Mouse (Mus musculus) liver, embryonic 18 days (tissue): ENCODE data around the gene Spx. TPM values are rescaled to one million over a fixed set of nuclear protein-coding genes. Genes with fewer than 3 reads are reported as not detected.

Experiments used
- polyA plus RNA-seq: library from polyadenylated mRNA; depleted of rRNA; stranded (reverse); fragments of >200 nt; gene quantifications from 2 replicates; pipeline ENCODE4 v1.2.3, GENCODE M21; 2012; rRNA removed

Gene Spx
- polyA plus RNA-seq = 0.28 and 0.31 TPM in 2 replicates

DNA sequence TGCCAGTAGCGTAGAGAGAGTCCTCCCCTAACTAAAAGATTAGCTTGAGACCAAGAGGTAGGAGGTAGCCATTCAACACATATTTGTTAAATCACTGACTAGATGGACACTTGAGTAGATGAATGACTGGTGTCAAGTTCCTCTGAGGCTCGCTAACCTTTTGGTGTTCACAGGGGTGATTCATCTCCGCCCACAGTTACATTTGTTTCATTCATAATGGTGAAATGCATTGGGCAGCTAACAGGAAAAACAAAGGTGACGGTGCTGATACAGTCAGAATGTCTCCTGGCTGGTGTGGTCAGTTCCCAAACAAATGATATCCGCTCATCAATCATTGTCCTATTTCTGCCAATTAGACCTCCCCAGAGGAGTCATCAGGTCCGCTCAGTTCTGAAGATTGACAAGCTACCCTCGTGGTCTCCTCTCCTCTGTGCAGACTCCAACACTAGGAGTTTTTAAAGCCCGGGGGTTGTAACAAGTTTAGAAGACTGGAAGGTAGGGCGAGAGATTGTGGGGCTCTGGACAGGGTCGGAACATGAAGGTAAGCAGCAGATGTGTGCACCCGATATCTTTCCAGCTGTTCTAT is at the start of gene Spx:
TSS of gene Spx (plus strand) at position 536 of the 586 bp plus-strand sequence.

DNA sequence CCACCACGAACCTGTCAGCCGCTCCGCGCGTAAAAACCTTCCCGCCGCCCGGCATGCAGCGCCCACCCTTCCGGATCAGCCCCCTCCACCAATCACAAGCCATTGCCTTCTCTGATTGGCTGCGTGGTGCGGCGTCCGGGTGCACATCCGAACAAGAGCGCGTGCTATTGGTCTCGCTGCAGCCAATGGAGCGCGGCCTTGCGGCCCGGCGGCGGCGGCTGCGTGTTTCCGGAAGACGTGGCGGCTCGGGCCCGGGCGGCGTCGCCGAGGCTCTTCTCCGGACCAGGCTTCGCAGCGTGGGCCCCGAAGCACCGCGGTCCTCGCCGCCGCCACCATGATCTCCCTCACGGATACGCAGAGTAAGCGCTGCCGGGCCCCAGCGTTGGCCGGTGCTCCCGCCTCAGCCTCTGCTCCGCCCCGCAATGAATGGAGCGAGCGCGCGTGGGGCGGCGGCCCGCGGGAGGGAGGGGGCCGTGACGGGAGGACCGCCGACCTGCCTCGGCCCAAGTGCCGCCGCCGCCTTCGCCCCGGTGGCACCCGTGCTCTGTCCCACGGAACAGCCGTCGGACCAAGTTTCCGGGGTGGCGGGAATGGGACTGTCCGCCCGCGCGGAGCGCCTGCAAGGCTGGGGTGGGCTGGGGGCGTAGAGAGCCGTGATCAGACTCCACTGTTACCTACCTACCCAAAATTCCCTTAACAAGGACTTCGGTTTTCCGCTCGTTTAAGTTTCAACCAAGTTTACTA is 26.1 kb upstream of the Spx start, which contains the start of the genes Recql and Golt1b:
TSS of gene Recql (minus strand) at position 77 of the 744 bp plus-strand sequence.
TSS of gene Golt1b (plus strand) at position 211 of the 744 bp plus-strand sequence.

Other genes with a start within 250 kb of the Spx start
- not detected in 2 replicates for gene Slco1a6, start 204.9 kb upstream of the Spx start, polyA plus RNA-seq
- 0.47 TPM in 1 of 2 replicates, not detected in the other for gene Iapp, start 115.0 kb upstream of the Spx start, polyA plus RNA-seq
- not detected in 2 replicates for gene Slco1a5, start 90.5 kb upstream of the Spx start, polyA plus RNA-seq
- 4.6 and 4.8 TPM in 2 replicates for gene Pyroxd1, start 67.8 kb upstream of the Spx start, polyA plus RNA-seq
- gene Recql, start 26.4 kb upstream of the Spx start, polyA plus RNA-seq = 6.2 and 6.6 TPM in 2 replicates
- gene Golt1b, start 26.2 kb upstream of the Spx start, polyA plus RNA-seq = 5.0 and 5.8 TPM in 2 replicates
- gene Gys2, start 59.7 kb downstream of the Spx start, polyA plus RNA-seq = 80.3 and 82.5 TPM in 2 replicates
- 10.7 and 12.4 TPM in 2 replicates for gene Ldhb, start 94.5 kb downstream of the Spx start, polyA plus RNA-seq
- gene Kcnj8, start 158.2 kb downstream of the Spx start, polyA plus RNA-seq = 3.2 TPM in 2 replicates